Mouse (Mus musculus) megakaryocyte, embryonic 14.5 days (primary cell): ENCODE data around the gene Aebp1.

Source experiments
- FLI1 ChIP-seq: IDR thresholded peaks from 2 replicates; pipeline ENCODE4 v1.6.1; 2012; ENCODE audit warnings: low read length, inconsistent platforms, mixed read lengths
- GATA1 ChIP-seq: IDR thresholded peaks from 3 replicates; pipeline ENCODE4 v1.6.1; 2012; ENCODE audit warnings: mixed read lengths, low read length, inconsistent platforms, borderline replicate concordance

DNA sequence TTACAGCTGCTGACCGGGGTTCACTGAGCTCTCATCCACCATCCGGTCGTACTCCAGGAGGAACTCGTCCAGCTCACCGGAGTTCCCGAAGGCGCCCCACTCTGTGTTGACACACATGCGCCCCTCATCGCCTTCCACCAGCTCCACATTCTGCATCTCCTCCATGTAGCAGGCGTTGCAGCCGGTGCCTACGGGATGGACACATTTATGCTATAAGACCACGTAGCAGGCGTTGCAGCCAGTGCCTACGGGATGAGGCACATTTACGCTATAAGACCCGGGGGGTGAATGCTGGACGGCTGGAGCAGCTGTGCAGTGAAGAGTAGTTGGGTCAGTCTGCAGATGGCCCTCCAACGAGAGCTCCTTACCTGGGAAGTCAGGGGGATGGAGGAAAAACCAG is 42.6 kb downstream of the Aebp1 start:
- TF ChIP-seq GATA1, result no peak
- no peak for TF ChIP-seq FLI1
